Mouse (Mus musculus) spleen, postnatal 0 days (tissue): Measurements from ENCODE around the gene Fam90a1a. TPM values are rescaled to one million over a fixed set of nuclear protein-coding genes. Genes with fewer than 3 reads are reported as not detected.

Experiments
- polyA plus RNA-seq: library from polyadenylated mRNA; unstranded; fragments of >200 nt; fragmentation: Nextera tagmentation; extraction: Ambion mirVana; gene quantifications from 2 replicates; pipeline ENCODE4 v1.2.1, GENCODE M21; 2015

Gene Fam90a1a
- polyA plus RNA-seq: not detected in 2 replicates

DNA sequence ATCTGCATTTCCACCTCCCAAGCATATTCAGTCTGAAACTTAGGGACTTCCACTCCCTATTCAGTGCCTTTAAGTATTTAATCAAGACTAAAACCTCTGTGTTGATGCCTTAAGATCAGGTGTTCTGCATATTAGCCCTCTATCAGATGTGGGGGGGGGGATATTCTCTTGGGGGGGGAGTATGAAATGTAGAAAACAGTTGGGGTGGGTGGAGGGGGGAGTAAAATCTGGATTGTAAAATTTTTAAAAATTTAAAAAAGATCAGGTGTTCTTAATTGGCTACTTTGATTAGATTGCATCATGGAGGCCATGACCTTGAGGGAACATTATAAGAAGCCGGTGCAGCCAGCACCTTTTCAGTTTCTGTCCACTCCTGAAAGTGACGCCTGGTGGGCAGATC lies at the start of gene Fam90a1a:
Gene Fam90a1a (plus strand): TSS at position 301 of the 400 bp plus-strand sequence.

DNA sequence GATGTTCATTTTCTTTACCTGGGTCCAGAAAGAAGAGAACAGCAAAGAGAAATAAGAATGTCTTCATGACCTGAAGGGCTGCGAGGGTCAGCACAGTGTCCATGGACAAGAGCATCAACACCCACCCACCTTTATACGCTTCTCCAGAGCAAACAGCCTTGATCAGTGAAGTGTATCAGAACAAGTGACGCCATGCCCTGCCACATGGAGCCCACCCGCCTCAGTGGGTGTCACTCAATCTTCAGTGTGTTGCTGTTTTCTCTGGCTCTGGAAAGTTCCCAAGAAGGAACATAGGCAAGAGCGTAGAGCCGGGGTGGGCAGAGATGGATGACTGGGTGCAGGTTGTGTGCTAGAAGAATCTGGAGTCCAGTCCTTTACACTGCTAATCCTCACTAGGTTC lies 25.9 kb upstream of the Fam90a1a start, which contains the start of gene Defb15:
Gene Defb15 (minus strand): TSS at position 101 of the 400 bp plus-strand sequence.

DNA sequence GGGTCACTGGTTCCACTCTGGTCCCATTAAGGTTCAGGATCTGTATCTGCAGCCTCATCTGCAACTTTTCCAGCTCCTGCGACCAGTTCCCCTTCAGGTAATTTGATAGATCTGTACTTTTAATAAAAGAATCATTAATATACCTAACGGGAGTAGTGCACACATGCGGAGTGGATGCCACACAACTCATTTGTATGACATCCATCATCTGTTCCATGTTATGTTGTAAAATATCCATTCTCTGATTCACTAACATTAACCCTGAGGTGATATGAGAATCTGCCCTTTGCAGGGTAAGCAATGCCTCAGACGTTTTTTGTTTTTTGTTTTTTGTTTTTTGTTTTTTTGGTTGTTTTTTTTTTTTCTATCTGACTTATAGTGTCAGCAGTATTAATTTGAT lies 20.5 kb upstream of the Fam90a1a start, which contains the start of gene Defb35:
Gene Defb35 (plus strand): TSS at position 301 of the 400 bp plus-strand sequence.

DNA sequence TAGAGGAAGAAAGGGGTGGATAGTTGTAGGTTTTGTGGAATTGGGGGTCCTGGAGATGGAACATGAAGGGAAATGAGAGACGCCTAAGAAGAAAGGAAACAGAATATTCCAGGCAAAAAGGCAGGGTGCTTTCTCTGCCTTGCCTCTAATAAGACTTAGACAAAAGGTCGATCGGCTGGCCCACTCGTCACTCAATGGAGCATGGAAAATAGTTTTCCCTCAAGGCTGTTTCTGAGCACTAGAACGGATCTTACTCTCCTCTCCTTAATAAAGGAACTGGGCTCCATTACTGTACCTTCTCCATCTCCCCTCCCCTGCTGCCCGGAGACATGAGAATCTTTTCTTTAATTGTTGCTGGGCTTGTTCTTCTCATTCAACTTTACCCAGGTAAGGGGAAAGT lies 12.1 kb upstream of the Fam90a1a start, which contains the start of gene Defb13:
Gene Defb13 (plus strand): TSS at position 301 of the 400 bp plus-strand sequence.

DNA sequence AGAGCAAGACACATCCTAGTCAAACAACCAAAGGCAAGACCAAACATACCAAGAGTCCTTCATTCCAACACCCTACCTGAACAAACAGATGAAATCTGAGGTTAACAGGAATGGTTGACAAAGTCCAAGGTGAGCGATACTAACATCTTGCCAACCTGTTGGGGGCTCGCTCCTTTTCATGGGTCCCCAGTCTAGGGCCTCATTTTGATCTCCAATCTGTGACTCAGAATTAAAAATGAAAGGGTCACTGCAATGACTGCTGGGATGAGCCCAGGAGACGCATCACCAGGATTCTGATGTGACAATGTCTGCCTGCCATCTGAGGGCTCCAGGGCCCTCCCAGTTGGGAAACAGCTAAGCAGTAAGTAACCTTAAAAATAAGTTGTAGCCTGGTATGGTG lies 11.0 kb downstream of the Fam90a1a start, which contains the start of gene Ccdc70:
Gene Ccdc70 (plus strand): TSS at position 301 of the 400 bp plus-strand sequence.

Other genes starting within 250 kb of the Fam90a1a start
- gene Defa24, start 224.2 kb upstream of the Fam90a1a start, polyA plus RNA-seq: not detected in 2 replicates
- gene Defb50, start 135.2 kb upstream of the Fam90a1a start, polyA plus RNA-seq: not detected in 2 replicates
- gene Defb2, start 118.8 kb upstream of the Fam90a1a start, polyA plus RNA-seq: not detected in 2 replicates
- not detected in 2 replicates for gene Defb10, start 99.8 kb upstream of the Fam90a1a start, polyA plus RNA-seq
- gene Defb9, start 73.3 kb upstream of the Fam90a1a start, polyA plus RNA-seq: not detected in 2 replicates
- not detected in 2 replicates for gene Defb11, start 52.3 kb upstream of the Fam90a1a start, polyA plus RNA-seq
- not detected in 2 replicates for gene Defb15, start 26.0 kb upstream of the Fam90a1a start, polyA plus RNA-seq
- gene Defb35, start 20.4 kb upstream of the Fam90a1a start, polyA plus RNA-seq: not detected in 2 replicates
- not detected in 2 replicates for gene Defb13, start 12.0 kb upstream of the Fam90a1a start, polyA plus RNA-seq
- gene Ccdc70, start 11.1 kb downstream of the Fam90a1a start, polyA plus RNA-seq: not detected in 2 replicates
- gene Atp7b, start 101.6 kb downstream of the Fam90a1a start, polyA plus RNA-seq: 10.5 TPM in 2 replicates
- 7.8 and 8.0 TPM in 2 replicates for gene Alg11, start 102.0 kb downstream of the Fam90a1a start, polyA plus RNA-seq
- 0.13 and 0.25 TPM in 2 replicates for gene Nek5, start 166.3 kb downstream of the Fam90a1a start, polyA plus RNA-seq
- 2.3 and 2.8 TPM in 2 replicates for gene Nek3, start 207.7 kb downstream of the Fam90a1a start, polyA plus RNA-seq
- 32.9 and 33.9 TPM in 2 replicates for gene Ckap2, start 227.1 kb downstream of the Fam90a1a start, polyA plus RNA-seq
- gene Vps36, start 234.1 kb downstream of the Fam90a1a start, polyA plus RNA-seq: 16.0 and 17.5 TPM in 2 replicates